In genomic region chr2:38348660-38349420, GRCm38 (mm10) we compare ENCODE assay signal across 12 mouse cellular contexts. TPM values are rescaled to one million over a fixed set of nuclear protein-coding genes. Genes with fewer than 3 reads are reported as not detected.
DNase-seq lines count a peak whose midpoint lies in the region; ATAC-seq and TF ChIP-seq lines count a peak whose summit lies in the region.
"Had no signal": no experiment of that assay in that cellular context is flagged by ENCODE, and none has a peak within 500 bp of the region (broad histone marks: within the 10 kb centered on the region; RNA-seq: fewer than 3 reads in every experiment).

No protein-coding gene starts in this region.

- 2% methylated on average over 19 of the region's 19 CpGs for WGBS in liver, embryonic 11.5 days
- WGBS in limb, embryonic 10.5 days, result 1% methylated on average over 19 of the region's 19 CpGs
- 5% methylated on average over 19 of the region's 19 CpGs for WGBS in midbrain, postnatal 0 days

- peaks cover 5% of the 10 kb centered on the region for H3K4me1 ChIP-seq in liver, embryonic 11.5 days (replicated peaks; ENCODE audit: control insufficient read depth, insufficient read depth, low read length)
- peaks cover 90% of the 10 kb centered on the region for H3K4me1 ChIP-seq in limb, embryonic 10.5 days
- peaks cover 8% of the 10 kb centered on the region for H3K4me1 ChIP-seq in midbrain, postnatal 0 days (ENCODE audit: insufficient read depth, low read length)

- H3K36me3 ChIP-seq in liver, embryonic 11.5 days (ENCODE audit: control insufficient read depth, insufficient read depth, low read length), result no peaks in the 10 kb centered on the region
- peaks cover 8% of the 10 kb centered on the region; the same call in 1 of the 2 replicates for H3K36me3 ChIP-seq in limb, embryonic 10.5 days
- no peaks in the 10 kb centered on the region for H3K36me3 ChIP-seq in midbrain, postnatal 0 days (ENCODE audit: insufficient read depth, low read length)

- DNase-seq in embryo, embryonic 10.5 days (ENCODE audit: low spot score), result peak; percentile 42
- no peak for DNase-seq in embryo, embryonic 10 days (ENCODE audit: low spot score)
- no peak for DNase-seq in liver, embryonic 11.5 days (ENCODE audit: low spot score)
- DNase-seq in liver, result no peak
- no peak for DNase-seq in limb, embryonic 10.5 days (ENCODE audit: low spot score)
- DNase-seq in midbrain, postnatal 0 days (ENCODE audit: low spot score), result no peak
- no peak for DNase-seq in thymus, postnatal 14 days
- DNase-seq in right cerebral cortex, adult 2 months (ENCODE audit: low spot score in 2 of 2), result no peak
- DNase-seq: adrenal gland, adult 8-10 months; cerebellum, adult 11-12 months; heart, postnatal 4 days had no signal

- peaks cover 100% of the 10 kb centered on the region for H3K27me3 ChIP-seq in liver, embryonic 11.5 days (replicated peaks; ENCODE audit: control insufficient read depth, insufficient read depth, low read length)
- H3K27me3 ChIP-seq in limb, embryonic 10.5 days (ENCODE audit: low read depth, poor library complexity, severe bottlenecking), result peaks cover 99% of the 10 kb centered on the region
- peaks cover 61% of the 10 kb centered on the region for H3K27me3 ChIP-seq in midbrain, postnatal 0 days (ENCODE audit: insufficient read depth, low read length)

- H3K27ac ChIP-seq in liver, embryonic 11.5 days (ENCODE audit: low read depth, low read length), result no peak overlapping the region
- H3K27ac ChIP-seq in limb, embryonic 10.5 days, result peak overlapping the region; percentile 96
- peak overlapping the region; percentile 60; the same call in 1 of the 2 replicates for H3K27ac ChIP-seq in midbrain, postnatal 0 days (ENCODE audit: low read depth, low read length)
- H3K27ac ChIP-seq: macrophage had no signal

- TF ChIP-seq CTCF in midbrain, postnatal 0 days (IDR thresholded peaks at IDR 0.05), result no peak

- no peak overlapping the region for H3K9ac ChIP-seq in liver, embryonic 11.5 days (ENCODE audit: low read depth, low read length)
- peak overlapping the region; percentile 53 for H3K9ac ChIP-seq in midbrain, postnatal 0 days (replicated peaks; ENCODE audit: low read length, poor library complexity, severe bottlenecking)

- H3K4me3 ChIP-seq in liver, embryonic 11.5 days (ENCODE audit: low read depth, low read length), result no peak overlapping the region
- H3K4me3 ChIP-seq in limb, embryonic 10.5 days, result peak overlapping the region; percentile 69
- H3K4me3 ChIP-seq in midbrain, postnatal 0 days (ENCODE audit: low read depth, low read length), result peak overlapping the region; percentile 34

- H3K9me3 ChIP-seq in liver, embryonic 11.5 days (ENCODE audit: control insufficient read depth, low read length), result no peaks in the 10 kb centered on the region
- H3K9me3 ChIP-seq in limb, embryonic 10.5 days (replicated peaks), result no peaks in the 10 kb centered on the region
- no peaks in the 10 kb centered on the region for H3K9me3 ChIP-seq in midbrain, postnatal 0 days (ENCODE audit: low read length)

- H3K4me2 ChIP-seq in liver, embryonic 11.5 days, result peak overlapping the region; percentile 56
- peak overlapping the region; percentile 61 for H3K4me2 ChIP-seq in midbrain, postnatal 0 days (ENCODE audit: low read depth, low read length, poor library complexity, severe bottlenecking)

- no peak for ATAC-seq in liver, embryonic 11.5 days (replicated peaks; ENCODE audit: low FRiP score)
- ATAC-seq in midbrain, postnatal 0 days (ENCODE audit: low FRiP score), result no peak

RNA-seq across cellular contexts. Expression of gene Lhx2, which starts 9.8 kb away (rescaled TPM):
- 10.5 and 11.0 TPM in 2 replicates for polyA plus RNA-seq in liver, embryonic 11.5 days (2014; fragmentation: Nextera tagmentation; extraction: Ambion mirVana)
- 33.7 and 48.4 TPM in 2 replicates for polyA plus RNA-seq in limb, embryonic 10.5 days (2016; fragmentation: Nextera tagmentation; extraction: Ambion mirVana)
- total RNA-seq in midbrain, postnatal 0 days (2014; rRNA removed), result 77.5 and 90.1 TPM in 2 replicates
- 22.1 and 23.8 TPM in 2 replicates for polyA plus RNA-seq in midbrain, postnatal 0 days (2015; fragmentation: Nextera tagmentation; extraction: Ambion mirVana)
- total RNA-seq: adrenal gland, adult 8-10 months had no signal
